Mouse (Mus musculus): ENCODE measurements around the gene Ndufa5.

Gene Ndufa5

GRCm38 (mm10) chr6:24527155-24528063, at the start of gene Ndufa5:
TSS of gene Ndufa5 (minus strand) at chr6:24528013.
- DNase-seq (ENCODE audit: low spot score), result peak; percentile 93

DNA sequence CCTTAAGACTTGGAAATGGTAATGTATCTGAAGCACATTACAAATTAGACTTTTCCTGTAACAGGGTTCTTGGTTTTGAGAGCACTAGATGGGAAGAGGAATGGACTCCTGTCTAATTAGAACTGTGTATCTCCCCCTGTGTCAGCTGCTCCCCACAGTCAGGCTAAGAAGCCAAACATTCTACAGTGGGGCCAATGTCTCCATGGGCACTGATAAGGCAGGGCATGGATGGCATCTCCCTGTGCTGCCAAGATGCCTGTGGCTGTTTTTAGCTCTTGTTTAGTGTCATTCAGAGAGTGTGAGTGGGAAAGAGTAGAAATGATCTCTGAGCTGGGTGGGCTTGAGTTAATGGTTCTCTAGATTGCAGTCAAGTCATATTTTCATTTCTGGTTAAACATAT, 45.5 kb upstream of the Ndufa5 start:
- DNase-seq (ENCODE audit: low spot score), result no peak

- no peak for DNase-seq (ENCODE audit: low spot score)
These were observed 44.6 kb upstream of the Ndufa5 start for GRCm38 (mm10) chr6:24572431-24572830.

DNA sequence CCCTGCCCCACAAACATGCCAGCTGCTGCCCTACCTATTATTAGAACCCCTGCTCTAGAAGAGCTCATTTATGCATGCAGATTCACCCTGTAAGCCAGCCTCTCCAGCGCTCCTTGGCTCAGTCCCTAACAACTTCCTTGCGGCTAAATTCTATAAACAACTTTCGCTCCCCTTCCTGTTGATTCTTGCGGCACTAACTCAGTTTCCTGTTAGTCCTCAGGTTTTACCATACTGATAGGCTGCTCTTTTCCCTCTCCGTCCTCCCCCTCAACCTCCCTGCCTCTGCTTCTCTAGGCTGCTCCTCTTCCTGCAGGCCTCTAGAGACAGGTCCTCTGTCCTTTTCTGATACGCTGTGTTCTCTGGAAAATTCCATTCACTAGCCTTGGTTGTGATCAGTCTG, 43.3 kb upstream of the Ndufa5 start:
- DNase-seq (ENCODE audit: low spot score), result no peak

- no peak for DNase-seq (ENCODE audit: low spot score)
These were observed 42.5 kb upstream of the Ndufa5 start for GRCm38 (mm10) chr6:24570278-24570677.

- DNase-seq (ENCODE audit: low spot score), result no peak
These were observed 41.9 kb upstream of the Ndufa5 start for GRCm38 (mm10) chr6:24569711-24570110.

- no peak for DNase-seq (ENCODE audit: low spot score)
These were observed 41.1 kb upstream of the Ndufa5 start for GRCm38 (mm10) chr6:24568963-24569362.

DNA sequence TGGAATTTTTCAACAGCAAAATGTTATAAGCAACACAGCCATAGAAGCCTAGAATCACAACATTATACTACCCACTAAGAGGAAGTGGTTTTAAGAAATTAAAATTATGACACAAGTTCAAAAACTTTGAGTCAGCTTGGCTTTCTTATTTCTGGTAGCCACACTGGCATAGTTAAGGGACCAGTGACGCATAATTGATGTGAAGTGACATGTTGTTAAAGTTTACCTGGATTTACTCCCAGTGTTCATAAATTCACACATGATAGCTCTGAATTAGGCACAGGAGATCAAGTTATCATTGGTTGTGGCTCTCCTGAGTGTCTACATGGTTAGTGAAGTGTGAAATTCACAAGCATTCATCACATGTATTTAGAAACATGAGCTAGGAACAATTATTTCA, 37.1 kb upstream of the Ndufa5 start:
- no peak for DNase-seq (ENCODE audit: low spot score)

DNA sequence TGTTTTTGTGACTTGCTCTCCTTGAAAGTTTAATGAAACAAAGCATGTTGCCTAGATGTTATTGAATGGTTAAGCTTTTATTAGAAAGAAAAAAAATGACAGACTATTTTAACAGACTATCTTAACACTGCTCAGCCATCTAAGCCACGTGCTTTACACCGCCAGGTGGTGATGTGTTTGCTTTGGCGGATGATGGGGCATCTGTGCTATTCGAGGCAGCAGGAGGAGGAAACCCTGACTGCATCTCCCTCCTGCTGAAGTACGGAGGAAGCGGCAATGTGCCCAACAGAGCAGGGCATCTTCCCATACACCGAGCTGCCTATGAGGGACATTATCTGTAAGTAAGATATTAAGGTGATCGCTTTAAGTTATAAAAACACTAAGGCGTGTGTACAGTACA, 36.3 kb upstream of the Ndufa5 start:
- DNase-seq (ENCODE audit: low spot score), result no peak

DNA sequence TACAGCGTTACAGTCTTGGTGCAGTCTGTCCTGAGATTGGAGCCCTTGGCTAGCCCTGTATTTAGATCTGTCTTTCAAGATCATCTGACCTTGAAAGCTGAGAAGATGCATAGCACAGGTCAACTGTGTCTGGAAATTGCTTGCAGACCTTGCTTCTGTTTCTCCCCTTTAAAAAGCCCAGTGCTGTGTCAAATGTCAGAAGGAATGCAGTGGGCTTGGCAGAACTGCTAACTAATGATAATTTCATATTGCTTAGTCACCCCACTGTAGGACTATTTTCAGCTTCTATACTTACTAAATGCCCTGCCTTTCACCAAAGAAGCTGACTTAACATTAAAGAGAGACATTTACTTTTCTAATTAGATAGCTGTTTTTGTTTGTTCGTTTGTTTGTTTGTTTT, 27.7 kb upstream of the Ndufa5 start:
- no peak for DNase-seq (ENCODE audit: low spot score)

GRCm38 (mm10) chr6:24554427-24555086, 26.7 kb upstream of the Ndufa5 start:
- no peak for DNase-seq (ENCODE audit: low spot score)

DNA sequence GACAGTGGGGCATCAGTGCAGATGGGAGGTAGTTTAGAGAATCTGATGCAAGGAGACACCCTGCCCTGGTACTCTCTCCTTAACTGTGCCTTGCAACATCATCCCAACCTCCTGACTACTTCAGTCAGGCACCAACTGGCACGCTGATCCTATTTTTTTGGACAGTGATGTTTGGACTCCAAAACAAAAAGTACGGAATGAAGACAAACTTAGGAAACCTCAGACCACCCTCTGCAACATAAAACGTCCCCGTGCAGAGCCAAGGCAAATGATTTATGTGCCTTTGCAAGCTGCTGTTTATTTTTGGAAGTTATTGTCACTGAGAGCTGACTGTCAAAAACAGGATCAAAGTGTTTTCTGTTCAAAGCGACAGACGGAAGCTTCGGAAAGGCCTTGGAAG, 24.2 kb upstream of the Ndufa5 start:
- no peak for DNase-seq (ENCODE audit: low spot score)

DNA sequence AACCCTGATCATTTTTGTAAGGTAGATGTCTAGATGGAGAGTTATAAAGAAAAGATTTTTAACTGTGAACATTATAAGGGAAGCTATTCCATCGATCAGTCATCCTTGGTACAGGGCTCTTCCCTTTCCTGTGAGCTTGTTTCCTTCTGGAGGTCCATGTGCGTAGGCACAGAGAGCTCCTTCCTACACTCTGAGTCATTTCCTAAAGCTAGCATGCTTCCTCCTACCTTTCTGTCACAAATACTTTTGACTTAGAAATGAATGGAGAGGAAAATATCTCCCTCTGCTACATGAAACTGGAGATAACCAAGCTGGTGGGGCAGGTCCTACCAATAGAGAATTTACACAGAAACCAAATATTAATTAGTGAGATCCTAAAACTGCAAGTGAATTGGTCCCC, 22.0 kb upstream of the Ndufa5 start:
- no peak for DNase-seq (ENCODE audit: low spot score)

- DNase-seq (ENCODE audit: low spot score), result peak; percentile 31
These were observed 19.1 kb upstream of the Ndufa5 start for GRCm38 (mm10) chr6:24546716-24547420.

- DNase-seq (ENCODE audit: low spot score), result peak; percentile 12
These were observed 15.3 kb upstream of the Ndufa5 start for GRCm38 (mm10) chr6:24543119-24543591.

- no peak for DNase-seq (ENCODE audit: low spot score)
These were observed 14.6 kb upstream of the Ndufa5 start for GRCm38 (mm10) chr6:24542393-24542792.

- DNase-seq (ENCODE audit: low spot score), result no peak
These were observed 12.3 kb upstream of the Ndufa5 start for GRCm38 (mm10) chr6:24540106-24540505.

DNA sequence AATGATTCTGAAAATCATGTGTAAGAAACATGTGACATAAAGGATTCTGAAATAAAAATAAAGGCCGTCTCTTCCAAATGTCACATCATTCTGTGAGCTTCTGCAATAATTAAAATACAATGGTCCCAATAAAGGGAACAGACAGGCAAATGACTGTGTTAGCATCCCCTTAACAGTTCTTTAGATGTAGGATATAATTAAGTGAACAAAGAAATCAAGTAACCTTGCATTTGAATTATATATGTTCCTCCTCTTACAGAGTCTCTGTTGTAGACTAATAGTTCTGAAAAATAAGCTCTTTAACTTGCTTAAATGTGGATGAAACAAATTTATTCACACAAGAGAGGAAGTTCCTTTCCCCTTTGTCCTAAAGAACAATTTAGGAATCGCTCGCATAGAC, 10.6 kb upstream of the Ndufa5 start:
- DNase-seq (ENCODE audit: low spot score), result no peak

- no peak for DNase-seq (ENCODE audit: low spot score)
These were observed 5.0 kb upstream of the Ndufa5 start for GRCm38 (mm10) chr6:24532804-24533203.

- DNase-seq (ENCODE audit: low spot score), result no peak
These were observed 3.1 kb upstream of the Ndufa5 start for GRCm38 (mm10) chr6:24530711-24531420.

- peak; percentile 46 for DNase-seq (ENCODE audit: low spot score)
These were observed 2.4 kb upstream of the Ndufa5 start for GRCm38 (mm10) chr6:24530166-24530565.

DNA sequence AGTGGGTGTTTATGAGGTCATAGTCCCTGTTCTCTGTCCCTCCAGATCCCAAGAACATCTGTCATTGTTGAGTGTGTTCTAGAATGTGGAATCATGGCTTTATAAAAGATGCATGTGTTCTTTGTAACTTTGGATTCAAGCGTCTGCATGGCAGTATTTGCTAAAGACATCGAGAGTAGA, 141 bp upstream of the Ndufa5 start, which contains the start of gene Asb15:
TSS of gene Asb15 (plus strand) at position 81 of the 180 bp plus-strand sequence.
- DNase-seq (ENCODE audit: low spot score), result no peak
